Mouse (Mus musculus) forebrain, postnatal 0 days (tissue): ENCODE measurements around the gene Rab5if. TPM values are rescaled to one million over a fixed set of nuclear protein-coding genes. Genes with fewer than 3 reads are reported as not detected.

Experiments
- ATAC-seq: fragments of 200-750 bp; cut with Nextera tagmentation; 2 replicates; pipeline ENCODE4 v1.8.0; 2017; ENCODE audit warnings: mild to moderate bottlenecking, moderate library complexity
- DNase-seq: peaks from one replicate; pipeline ENCODE4 v3.0.0-alpha.2; 2015
- H3K27ac ChIP-seq: fragments of 300-500 bp; sonication (generic); 2 replicates; pipeline ENCODE4 v1.5.1; 2014; ENCODE audit warnings: low read depth, mild to moderate bottlenecking, antibody characterized with exemption, low read length, moderate library complexity, mixed read lengths
- H3K27me3 ChIP-seq: fragments of 300-500 bp; sonication (generic); 2 replicates; pipeline ENCODE4 v1.6.1; 2014; ENCODE audit warnings: mild to moderate bottlenecking, low read length, mixed read lengths; ENCODE audit not compliant: insufficient read depth
- H3K36me3 ChIP-seq: fragments of 300-500 bp; sonication (generic); 2 replicates; pipeline ENCODE4 v1.6.1; 2014; ENCODE audit warnings: mild to moderate bottlenecking, moderate library complexity; ENCODE audit not compliant: insufficient read depth
- H3K4me1 ChIP-seq: fragments of 300-500 bp; sonication (generic); 2 replicates; pipeline ENCODE4 v1.6.1; 2014; ENCODE audit warnings: antibody characterized with exemption; ENCODE audit not compliant: insufficient read depth
- H3K4me2 ChIP-seq: fragments of 300-500 bp; sonication (generic); 2 replicates; pipeline ENCODE4 v1.6.1; 2014; ENCODE audit warnings: low read depth, mild to moderate bottlenecking, moderate library complexity
- H3K4me3 ChIP-seq: fragments of 300-500 bp; sonication (generic); 2 replicates; pipeline ENCODE4 v1.5.1; 2014; ENCODE audit warnings: low read depth, low read length, mixed read lengths
- H3K9ac ChIP-seq: fragments of 300-500 bp; sonication (generic); 2 replicates; pipeline ENCODE4 v1.6.1; 2014; ENCODE audit warnings: mild to moderate bottlenecking
- H3K9me3 ChIP-seq: fragments of 300-500 bp; sonication (generic); 2 replicates; pipeline ENCODE4 v1.6.1; 2016; ENCODE audit warnings: low read length
- CTCF ChIP-seq: sonication (generic); IDR thresholded peaks from 2 replicates; pipeline ENCODE4 v1.5.1; 2016; ENCODE audit warnings: antibody characterized with exemption, control low read depth, low read depth
- WGBS: fragments of 180-500 bp; shearing (Covaris S2); extraction: QIAGEN DNeasy Blood & Tissue Kit; methylation state at CpG from one replicate; pipeline ENCODE4 v1.1.7; 2014; 5-methylcytosine and 5-hydroxymethylcytosine counted together
- polyA plus RNA-seq: library from polyadenylated mRNA; unstranded; fragments of >200 nt; fragmentation: Nextera tagmentation; extraction: Ambion mirVana; gene quantifications from 2 replicates; pipeline ENCODE4 v1.2.1, GENCODE M21; 2015
- total RNA-seq: library from RNA; depleted of rRNA; stranded (reverse); fragments of >200 nt; gene quantifications from 2 replicates; pipeline ENCODE4 v1.2.3, GENCODE M21; 2014

Rab5if gene
- total and polyA plus RNA-seq, 2 experiments from 2014 or later, result 123 to 154 TPM

DNA sequence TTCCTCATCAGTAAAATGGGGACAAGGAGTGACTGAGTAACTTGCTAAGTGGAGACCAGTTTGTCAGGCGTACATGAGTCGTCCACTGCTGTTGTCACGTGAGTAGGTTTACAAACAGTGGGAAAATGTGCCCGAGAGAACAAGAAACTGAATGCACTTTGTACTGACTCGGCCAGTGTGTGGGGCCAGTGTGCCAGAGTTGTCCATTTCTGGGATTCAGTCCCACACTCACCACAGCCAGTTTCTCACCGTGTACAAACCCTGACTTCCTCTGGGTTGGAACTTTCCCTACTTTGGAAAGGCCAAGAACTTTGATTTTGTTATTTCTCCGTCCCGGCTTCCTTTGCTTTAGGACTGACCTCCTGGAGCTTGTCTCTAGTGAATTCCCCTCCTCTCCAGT, 6.1 kb downstream of the Rab5if start:
- Histone ChIP-seq H3K4me2 (no peak overlapping the region), H3K9ac (no peak overlapping the region), H3K4me1 (peaks cover 5% of the 10 kb centered on the region), H3K36me3 (peaks cover 60% of the 10 kb centered on the region), H3K27me3 (no peaks in the 10 kb centered on the region), H3K4me3 (no peak overlapping the region), H3K27ac (no peak overlapping the region), H3K9me3 (no peaks in the 10 kb centered on the region)
- DNase-seq, result no peak
- no peak for ATAC-seq
- TF ChIP-seq CTCF, result no peak
- WGBS, result 73% methylated on average over 8 of the region's 8 CpGs

DNA sequence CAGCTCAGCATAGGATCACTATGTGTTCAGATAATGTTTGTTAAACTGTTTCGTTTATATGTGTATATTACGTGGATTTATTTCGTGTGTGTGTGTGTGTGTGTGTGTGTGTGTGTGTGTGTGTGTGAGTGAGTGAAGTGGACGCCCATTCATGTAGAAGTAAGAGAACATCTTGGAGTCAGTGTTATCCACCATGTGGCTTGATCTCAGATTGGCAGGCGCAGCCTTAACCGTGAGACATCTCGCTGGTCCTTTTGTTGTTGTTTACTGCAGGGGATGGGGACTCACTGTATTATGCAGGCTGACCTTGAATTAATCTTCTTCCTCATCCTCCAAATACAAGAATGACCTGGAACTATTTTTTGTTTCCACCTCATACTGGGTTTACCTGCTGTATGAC, 6.6 kb downstream of the Rab5if start:
- WGBS, result 89% methylated on average over 7 of the region's 7 CpGs
- H3K4me1 ChIP-seq, result no peaks in the 10 kb centered on the region
- H3K27ac ChIP-seq, result no peak overlapping the region
- H3K36me3 ChIP-seq, result peaks cover 65% of the 10 kb centered on the region
- H3K9ac ChIP-seq, result no peak overlapping the region
- H3K9me3 ChIP-seq, result no peaks in the 10 kb centered on the region
- ATAC-seq, result no peak
- no peak for TF ChIP-seq CTCF
- H3K4me3 ChIP-seq, result no peak overlapping the region
- no peaks in the 10 kb centered on the region for H3K27me3 ChIP-seq
- no peak for DNase-seq
- no peak overlapping the region for H3K4me2 ChIP-seq

DNA sequence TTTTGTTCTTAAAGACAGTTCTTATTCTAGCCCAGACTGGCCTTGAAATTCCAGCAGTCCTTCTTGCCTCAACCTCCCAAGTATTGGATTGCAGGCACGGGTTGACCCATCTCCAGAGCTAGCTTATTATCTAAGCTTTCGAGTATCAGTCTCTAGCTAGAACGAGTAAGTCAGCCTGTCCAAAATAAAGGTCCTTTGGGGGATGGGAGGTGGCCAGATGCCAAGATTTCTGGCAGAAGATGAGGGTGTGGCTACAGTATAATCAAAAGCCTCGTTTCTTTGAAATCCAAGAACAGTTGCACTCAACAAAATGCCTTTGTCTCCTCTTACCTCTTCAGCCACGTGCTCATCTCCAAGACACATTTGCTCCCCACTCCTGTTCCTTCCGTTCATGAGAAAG, 7.6 kb downstream of the Rab5if start:
- Histone ChIP-seq H3K27me3 (no peaks in the 10 kb centered on the region), H3K4me3 (no peak overlapping the region), H3K9me3 (no peaks in the 10 kb centered on the region), H3K4me2 (no peak overlapping the region), H3K9ac (no peak overlapping the region), H3K36me3 (peaks cover 62% of the 10 kb centered on the region), H3K27ac (no peak overlapping the region), H3K4me1 (no peaks in the 10 kb centered on the region)
- 43% methylated on average over 6 of the region's 6 CpGs for WGBS
- ATAC-seq (no peak), DNase-seq (no peak)
- no peak for TF ChIP-seq CTCF

DNA sequence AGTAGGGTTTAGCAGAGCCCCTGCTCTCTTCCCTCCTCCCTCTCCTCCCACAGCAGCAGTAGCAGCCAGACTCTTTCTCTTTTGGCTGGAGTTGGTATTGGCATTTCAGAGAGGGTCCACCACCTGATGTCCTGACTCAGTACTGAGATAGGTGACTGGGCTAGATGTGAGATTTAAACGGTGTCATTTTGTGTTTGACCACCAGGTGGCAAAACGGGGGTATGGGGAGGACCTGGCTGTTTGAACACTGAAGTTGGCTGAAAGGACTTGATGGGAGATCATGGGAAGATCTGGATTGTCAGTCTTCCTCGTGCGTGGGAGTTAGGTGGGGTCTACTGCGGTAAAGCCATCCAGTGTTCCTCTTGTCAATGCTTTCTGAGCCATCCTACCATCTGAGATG, 10.7 kb downstream of the Rab5if start:
- 20% methylated on average over 5 of the region's 5 CpGs for WGBS
- peaks cover 40% of the 10 kb centered on the region for H3K36me3 ChIP-seq

DNA sequence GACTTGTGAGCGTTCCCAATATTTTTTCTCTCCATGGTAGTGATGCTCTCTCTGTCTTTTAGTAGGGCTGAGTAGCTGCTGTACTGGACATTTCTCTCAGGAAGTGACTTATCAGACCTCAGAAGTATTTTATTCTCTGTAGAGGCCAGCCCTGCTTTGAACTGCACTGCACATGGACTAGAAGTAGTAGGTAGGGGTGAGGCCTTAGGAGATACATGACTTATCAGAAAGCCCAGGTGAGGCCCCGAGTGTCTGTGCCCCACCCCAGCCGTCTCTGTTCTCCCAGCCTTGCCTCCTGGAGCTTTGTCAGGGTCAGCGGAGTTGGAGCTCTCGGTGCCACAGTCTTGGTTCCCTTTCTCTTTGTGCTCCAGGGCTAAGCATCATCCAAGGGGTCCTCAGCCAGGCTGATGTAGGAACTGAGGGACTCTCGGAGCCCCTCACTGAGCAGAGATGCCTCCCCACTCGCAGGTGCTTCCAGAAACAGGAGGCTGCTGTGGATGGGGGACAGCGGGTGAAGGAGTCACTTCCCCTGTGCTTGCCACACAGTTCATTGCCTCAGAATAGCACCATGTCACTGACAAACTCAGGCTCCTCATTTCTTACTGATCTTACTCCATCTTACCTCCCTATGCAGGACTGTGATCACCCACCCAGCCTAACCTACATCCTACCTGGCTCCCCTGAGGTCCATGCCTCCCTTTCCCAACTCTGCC, 11.3 kb downstream of the Rab5if start:
- no peaks in the 10 kb centered on the region for H3K9me3 ChIP-seq
- H3K27ac ChIP-seq, result no peak overlapping the region
- ATAC-seq (no peak), DNase-seq (no peak)
- no peak overlapping the region for H3K9ac ChIP-seq
- H3K27me3 ChIP-seq, result no peaks in the 10 kb centered on the region
- peaks cover 35% of the 10 kb centered on the region for H3K36me3 ChIP-seq
- no peak for TF ChIP-seq CTCF
- no peak overlapping the region for H3K4me2 ChIP-seq
- WGBS, result 93% methylated on average over 8 of the region's 8 CpGs
- H3K4me1 ChIP-seq, result no peaks in the 10 kb centered on the region
- H3K4me3 ChIP-seq, result no peak overlapping the region

More for the DNA sequence above, 10.7 kb downstream of the Rab5if start:
- no peak overlapping the region for H3K4me3 ChIP-seq
- TF ChIP-seq CTCF, result peak; percentile 86
- no peak overlapping the region for H3K4me2 ChIP-seq
- ATAC-seq (peak; percentile 55; the same call in 1 of the 2 replicates), DNase-seq (peak; percentile 82)
- no peaks in the 10 kb centered on the region for H3K4me1 ChIP-seq
- no peaks in the 10 kb centered on the region for H3K9me3 ChIP-seq
- H3K27ac ChIP-seq, result no peak overlapping the region
- no peaks in the 10 kb centered on the region for H3K27me3 ChIP-seq
- no peak overlapping the region for H3K9ac ChIP-seq

DNA sequence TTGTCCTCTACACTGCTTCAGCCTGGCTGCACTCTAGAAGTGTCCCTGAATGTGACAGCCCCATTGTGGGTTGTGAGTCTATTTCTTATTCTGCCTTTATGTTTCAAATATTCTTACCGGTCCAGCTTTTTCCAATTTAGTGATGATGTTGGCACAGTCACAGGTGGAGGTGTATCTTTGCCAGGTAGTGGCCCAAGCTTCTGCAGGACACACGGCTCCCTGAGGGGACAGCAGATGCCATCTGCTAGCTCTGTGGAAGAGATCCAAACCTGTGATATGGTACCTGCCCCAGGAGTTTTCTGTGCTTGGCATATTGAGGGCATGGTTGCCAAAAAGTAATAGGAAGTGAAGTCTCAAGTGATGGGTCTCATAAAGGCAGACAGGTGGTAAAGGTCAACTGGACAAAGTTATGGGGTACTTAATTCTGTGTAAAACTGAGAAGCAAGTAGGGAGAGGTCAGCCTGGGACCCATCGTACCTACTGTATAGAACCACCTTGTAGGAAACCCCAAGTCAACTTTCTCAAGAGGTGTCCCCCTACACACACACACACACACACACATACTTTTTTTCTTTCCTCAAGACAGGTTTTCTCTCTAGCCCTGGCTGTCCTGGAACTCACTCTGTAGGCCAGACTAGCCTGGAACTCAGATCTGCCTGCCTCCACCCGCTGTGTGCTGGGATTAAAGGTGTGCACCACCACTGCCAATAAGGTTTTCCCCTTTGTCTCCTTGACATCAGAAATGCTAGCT, 12.0 kb downstream of the Rab5if start:
- 90% methylated on average over 4 of the region's 4 CpGs for WGBS

DNA sequence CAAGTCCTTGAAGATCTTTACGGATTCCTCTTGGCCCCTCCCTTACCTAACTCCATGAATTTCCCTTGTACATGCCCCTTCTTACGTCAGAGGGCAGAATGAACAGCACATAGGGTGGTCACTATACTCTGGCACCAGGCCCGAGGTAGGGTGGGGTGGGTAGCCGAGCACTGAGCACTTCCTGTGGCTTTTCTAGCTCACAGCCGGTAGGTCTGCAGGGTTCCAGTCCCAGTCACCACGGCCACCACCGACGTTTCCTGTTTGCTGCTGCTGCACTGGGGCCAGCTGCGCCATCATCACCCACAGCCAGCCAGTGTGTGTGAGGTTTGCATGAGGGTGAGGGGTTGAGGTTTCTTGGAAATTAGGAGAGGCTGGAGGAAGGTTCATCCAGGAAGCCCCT, 14.8 kb downstream of the Rab5if start:
- 69% methylated on average over 9 of the region's 9 CpGs for WGBS
- ATAC-seq (no peak), DNase-seq (no peak)
- Histone ChIP-seq H3K36me3 (peaks cover 18% of the 10 kb centered on the region), H3K27ac (no peak overlapping the region), H3K4me1 (no peaks in the 10 kb centered on the region), H3K9ac (no peak overlapping the region), H3K27me3 (no peaks in the 10 kb centered on the region), H3K4me2 (no peak overlapping the region), H3K9me3 (no peaks in the 10 kb centered on the region), H3K4me3 (no peak overlapping the region)
- no peak for TF ChIP-seq CTCF

More for the DNA sequence above, 12.0 kb downstream of the Rab5if start:
- Histone ChIP-seq H3K36me3 (peaks cover 28% of the 10 kb centered on the region), H3K4me3 (no peak overlapping the region), H3K9ac (no peak overlapping the region), H3K27ac (no peak overlapping the region), H3K4me2 (no peak overlapping the region), H3K9me3 (no peaks in the 10 kb centered on the region), H3K27me3 (no peaks in the 10 kb centered on the region), H3K4me1 (no peaks in the 10 kb centered on the region)
- TF ChIP-seq CTCF, result no peak
- DNase-seq, result no peak
- ATAC-seq, result no peak
